Mouse (Mus musculus): ENCODE data around the gene Rab43. TPM values are rescaled to one million over a fixed set of nuclear protein-coding genes. Genes with fewer than 3 reads are reported as not detected.
A peak's percentile ranks its signal among the peaks of the same experiment; 100 is the strongest.

Rab43 gene
- total RNA-seq (2021) = 10 to 100 TPM; 17.4 to 17.6 TPM

GRCm38 (mm10) chr6:87811675-87812338 lies at the start of gene Rab43:
Rab43 (minus strand) TSS chr6:87812164.
- intact Hi-C loops (cut with DNase I) = no loop called here
- DNase-seq (ENCODE audit: extremely low spot score in 1 of 2, low spot score in 2 of 2) = peak; percentile 76 to 96

GRCm38 (mm10) chr6:87857071-87857470 lies 45.1 kb upstream of the Rab43 start:
- no peak for DNase-seq (ENCODE audit: extremely low spot score in 1 of 2, low spot score in 2 of 2)

GRCm38 (mm10) chr6:87853446-87853845 lies 41.5 kb upstream of the Rab43 start:
- intact Hi-C loops (cut with DNase I) = no loop called here
- DNase-seq (ENCODE audit: extremely low spot score in 1 of 2, low spot score in 2 of 2) = no peak

More at GRCm38 (mm10) chr6:87857071-87857470, 45.1 kb upstream of the Rab43 start:
- intact Hi-C loops (cut with DNase I) = no loop called here

GRCm38 (mm10) chr6:87851871-87852270 lies 39.9 kb upstream of the Rab43 start:
- intact Hi-C loops (cut with DNase I) = no loop called here

GRCm38 (mm10) chr6:87850900-87851614 lies 39.1 kb upstream of the Rab43 start, which contains the start of gene Cnbp:
Cnbp (minus strand) TSS chr6:87851106.
- peak; percentile 95 to 99 for DNase-seq (ENCODE audit: extremely low spot score in 1 of 2, low spot score in 2 of 2)
- intact Hi-C loops (cut with DNase I) = no loop called here

More at GRCm38 (mm10) chr6:87851871-87852270, 39.9 kb upstream of the Rab43 start:
- DNase-seq (ENCODE audit: extremely low spot score in 1 of 2, low spot score in 2 of 2) = no peak

- peak; percentile 31 to 78 for DNase-seq (ENCODE audit: extremely low spot score in 1 of 2, low spot score in 2 of 2)
- intact Hi-C loops (cut with DNase I) = no loop called here
These were observed 38.4 kb upstream of the Rab43 start for GRCm38 (mm10) chr6:87850155-87850899.

GRCm38 (mm10) chr6:87849780-87850154 lies 37.8 kb upstream of the Rab43 start:
- intact Hi-C loops (cut with DNase I) = no loop called here

GRCm38 (mm10) chr6:87846813-87847212 lies 34.8 kb upstream of the Rab43 start:
- intact Hi-C loops (cut with DNase I) = no loop called here
- no peak for DNase-seq (ENCODE audit: extremely low spot score in 1 of 2, low spot score in 2 of 2)

More at GRCm38 (mm10) chr6:87849780-87850154, 37.8 kb upstream of the Rab43 start:
- DNase-seq (ENCODE audit: extremely low spot score in 1 of 2, low spot score in 2 of 2) = no peak

GRCm38 (mm10) chr6:87845031-87845695 lies 33.2 kb upstream of the Rab43 start:
- no peak for DNase-seq (ENCODE audit: extremely low spot score in 1 of 2, low spot score in 2 of 2)
- intact Hi-C loops (cut with DNase I) = no loop called here

GRCm38 (mm10) chr6:87842254-87842653 lies 30.3 kb upstream of the Rab43 start:
- intact Hi-C loops (cut with DNase I) = no loop called here

GRCm38 (mm10) chr6:87841635-87842034 lies 29.7 kb upstream of the Rab43 start:
- no peak for DNase-seq (ENCODE audit: extremely low spot score in 1 of 2, low spot score in 2 of 2)
- intact Hi-C loops (cut with DNase I) = no loop called here

More at GRCm38 (mm10) chr6:87842254-87842653, 30.3 kb upstream of the Rab43 start:
- peak in 1 of 2 experiments; percentile 20 for DNase-seq (ENCODE audit: extremely low spot score in 1 of 2, low spot score in 2 of 2)

- no peak for DNase-seq (ENCODE audit: extremely low spot score in 1 of 2, low spot score in 2 of 2)
- intact Hi-C loops (cut with DNase I) = loop anchor here (10.0 kb wide), 1 partner anchor 245 kb away; the partner anchor contains the start of gene Rpn1
These were observed 27.9 kb upstream of the Rab43 start for GRCm38 (mm10) chr6:87839797-87840341.

- DNase-seq (ENCODE audit: extremely low spot score in 1 of 2, low spot score in 2 of 2) = peak; percentile 95 to 96
- intact Hi-C loops (cut with DNase I) = loop anchor here (10.0 kb wide), 1 partner anchor 246 kb away; the partner anchor contains the start of gene Rpn1
These were observed 26.7 kb upstream of the Rab43 start, which contains the start of gene Isy1 for GRCm38 (mm10) chr6:87838551-87839197. Isy1 (minus strand) TSS chr6:87838798.

- peak in 1 of 2 experiments; percentile 4 for DNase-seq (ENCODE audit: extremely low spot score in 1 of 2, low spot score in 2 of 2)
- intact Hi-C loops (cut with DNase I) = loop anchor here (10.0 kb wide), 1 partner anchor 249 kb away; the partner anchor contains the start of gene Rpn1
These were observed 23.7 kb upstream of the Rab43 start, which contains the start of gene Gm45140 for GRCm38 (mm10) chr6:87835695-87836094. Gm45140 (minus strand) TSS chr6:87835795.

GRCm38 (mm10) chr6:87820366-87820765 lies 8.4 kb upstream of the Rab43 start:
- no peak for DNase-seq (ENCODE audit: extremely low spot score in 1 of 2, low spot score in 2 of 2)
- intact Hi-C loops (cut with DNase I) = no loop called here

- no peak for DNase-seq (ENCODE audit: extremely low spot score in 1 of 2, low spot score in 2 of 2)
- intact Hi-C loops (cut with DNase I) = no loop called here
These were observed 2.5 kb upstream of the Rab43 start for GRCm38 (mm10) chr6:87814486-87814885.

GRCm38 (mm10) chr6:87812656-87813055 lies 692 bp upstream of the Rab43 start:
- intact Hi-C loops (cut with DNase I) = no loop called here

More at GRCm38 (mm10) chr6:87812656-87813055, 692 bp upstream of the Rab43 start:
- DNase-seq (ENCODE audit: extremely low spot score in 1 of 2, low spot score in 2 of 2) = no peak
